Mouse (Mus musculus) B cell, adult 2 months (primary cell): ENCODE data around the gene B230217C12Rik.
"Not testable (repeated sequence)": the region's sequence is repeated elsewhere in the genome, so short reads cannot be mapped to it uniquely, and the experiment has no call there.

Experiments used
- DNase-seq, 2 experiments: peaks; one replicate each; pipeline ENCODE4 v3.0.0; 2022

The B230217C12Rik gene

DNA sequence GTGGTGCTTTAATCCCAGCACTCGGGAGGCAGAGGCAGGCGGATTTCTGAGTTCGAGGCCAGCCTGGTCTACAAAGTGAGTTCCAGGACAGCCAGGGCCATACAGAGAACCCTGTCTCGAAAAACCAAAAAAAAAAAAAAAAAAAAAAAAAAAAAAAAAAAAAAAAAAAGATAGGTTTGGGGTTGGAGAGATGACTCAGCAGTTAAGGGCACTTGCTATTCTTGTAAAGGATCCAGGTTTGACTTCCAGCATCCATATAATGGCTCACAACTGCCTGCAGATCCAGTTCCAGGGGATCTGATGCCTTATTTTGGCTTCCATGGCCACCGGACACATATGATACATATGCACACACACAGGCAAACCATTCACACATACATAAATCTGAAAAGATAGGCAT is 31.8 kb downstream of the B230217C12Rik start:
- DNase-seq, result not testable (repeated sequence)

DNA sequence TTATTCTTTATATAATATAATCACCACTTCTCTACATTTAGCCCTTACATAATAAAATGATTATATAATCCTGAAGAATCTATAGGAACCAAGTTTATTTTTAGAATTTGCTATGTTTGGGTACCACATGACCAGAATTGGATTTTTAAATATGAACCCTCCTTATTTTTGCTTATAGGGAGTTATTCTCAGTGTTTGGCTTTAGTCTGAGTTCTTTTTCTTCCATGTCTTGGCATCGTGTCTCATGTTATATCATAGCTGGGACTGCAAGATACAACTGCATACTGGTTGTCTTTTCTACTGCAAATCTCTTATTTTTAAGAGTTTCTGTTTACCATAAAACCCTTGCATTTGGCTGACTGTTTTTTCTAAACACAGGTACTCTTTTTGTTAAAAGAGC is 33.8 kb downstream of the B230217C12Rik start:
- DNase-seq, result no peak

DNA sequence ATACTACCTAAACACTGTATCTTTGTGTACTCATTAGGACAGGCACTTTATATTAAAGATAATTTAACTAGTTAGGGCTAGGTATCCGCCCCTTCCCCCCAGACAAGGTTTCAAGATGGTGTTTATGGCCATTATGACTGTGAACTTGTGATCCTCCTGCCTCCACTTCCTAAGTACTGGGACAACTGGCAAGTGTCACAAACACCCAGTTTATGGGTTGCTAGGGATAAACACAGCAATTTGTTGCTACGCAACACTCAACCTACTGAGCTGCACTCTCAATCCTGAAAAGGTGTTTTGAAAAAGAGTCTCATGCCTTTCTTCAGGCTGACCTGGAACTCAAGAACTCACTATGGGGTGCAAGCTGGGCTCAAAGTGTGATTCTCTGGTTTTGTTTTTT is 36.8 kb downstream of the B230217C12Rik start:
- no peak for DNase-seq

DNA sequence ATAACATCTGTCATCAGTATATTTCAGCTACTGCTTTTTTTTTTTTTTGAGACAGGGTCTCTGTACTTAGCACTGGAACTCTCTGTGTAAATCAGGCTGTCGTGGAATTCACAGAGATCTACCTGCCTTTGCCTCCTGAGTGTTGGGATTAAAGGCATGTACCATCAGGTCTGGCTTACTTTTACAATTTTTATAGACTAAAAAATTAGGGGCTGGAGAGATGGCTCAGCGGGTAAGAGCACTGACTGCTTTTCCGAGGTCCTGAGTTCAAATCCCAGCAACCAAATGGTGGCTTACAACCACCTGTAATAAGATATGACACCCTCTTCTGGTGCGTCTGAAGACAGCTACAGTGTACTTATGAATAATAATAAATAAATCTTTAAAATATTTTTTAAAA is 39.8 kb downstream of the B230217C12Rik start:
- DNase-seq, result no peak

DNA sequence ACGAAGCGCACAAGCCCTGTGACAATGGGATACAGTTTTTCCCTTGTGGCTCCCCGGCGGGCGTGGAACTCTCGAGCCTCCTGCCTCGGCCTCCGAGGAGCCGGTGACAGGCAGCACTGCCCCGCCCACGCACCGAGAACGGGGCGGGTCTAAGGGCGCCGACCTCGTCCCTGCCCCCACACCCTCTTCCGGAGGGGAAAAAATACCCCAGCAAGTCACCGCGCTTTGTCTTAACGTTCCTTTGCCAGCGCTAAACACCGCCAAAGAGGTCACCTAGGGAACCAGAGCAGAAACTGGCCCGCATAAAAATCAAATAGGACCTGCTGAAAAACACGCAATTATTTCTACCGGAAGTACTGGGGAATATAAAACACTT is 43.0 kb downstream of the B230217C12Rik start:
- DNase-seq, result peak; percentile 93

- peak; percentile 97 to 98 for DNase-seq
Observed at GRCm38 (mm10) chr11:97883918-97884600, 43.5 kb downstream of the B230217C12Rik start, which contains the start of gene Fbxo47. Gene Fbxo47, minus strand, starts transcription at chr11:97884154.

- no peak for DNase-seq
Observed at GRCm38 (mm10) chr11:97884601-97885185, 44.1 kb downstream of the B230217C12Rik start.

DNA sequence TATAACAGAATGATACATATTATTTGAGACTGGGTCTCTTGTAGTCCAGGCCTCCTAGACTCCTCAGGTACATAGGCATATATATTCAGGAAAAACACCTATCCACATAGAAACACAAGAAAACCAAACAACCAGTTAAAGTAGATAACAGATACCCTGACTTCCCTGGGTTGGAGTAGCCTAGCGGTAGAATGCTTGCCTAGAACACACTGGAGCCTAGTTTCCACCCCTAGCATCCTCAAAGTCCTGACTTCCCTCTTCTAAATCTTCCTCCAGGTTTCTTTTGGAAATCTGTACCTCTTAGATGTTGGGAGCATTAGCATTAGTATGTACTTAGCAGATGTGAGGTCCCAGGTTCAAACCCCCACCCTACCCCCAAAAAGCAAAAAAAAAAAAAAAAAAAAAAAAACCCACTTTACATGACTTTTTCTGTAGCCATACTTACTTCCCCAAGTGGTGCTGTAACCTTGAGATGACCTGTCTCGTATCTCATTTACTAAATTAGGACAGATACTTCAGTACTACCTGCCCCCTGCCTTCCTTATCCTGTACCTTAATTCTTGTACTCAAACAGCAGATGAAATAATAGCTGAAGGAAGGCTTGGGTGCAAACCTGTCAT is 44.8 kb downstream of the B230217C12Rik start:
- DNase-seq, result no peak

- DNase-seq, result no peak
Observed at GRCm38 (mm10) chr11:97891821-97892220, 51.2 kb downstream of the B230217C12Rik start.
